In the genomic region with DNA sequence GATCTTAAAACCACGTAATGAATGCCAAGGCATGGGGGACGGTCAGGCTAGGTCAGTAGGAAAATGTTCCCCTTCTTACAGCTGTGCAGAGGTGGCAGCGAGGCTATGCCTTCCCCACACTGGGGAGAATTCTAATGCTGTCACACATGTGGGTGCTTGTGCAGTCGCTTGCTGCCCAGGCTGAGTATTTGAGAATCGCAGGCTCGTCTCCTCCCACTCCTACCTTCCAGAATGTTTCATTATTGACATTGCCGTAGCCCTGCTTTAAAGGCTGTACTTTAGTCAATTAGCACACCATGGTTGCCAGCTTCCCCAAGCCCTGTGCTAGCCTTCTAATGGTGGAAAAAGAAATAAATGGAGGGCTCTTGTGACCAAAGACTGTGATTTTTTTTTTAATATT, we compare ENCODE assay signal across 12 mouse cellular contexts. TPM values are rescaled to one million over a fixed set of nuclear protein-coding genes. Genes with fewer than 3 reads are reported as not detected.
"Had no signal": no experiment of that assay in that cellular context is flagged by ENCODE, and none has a peak within 500 bp of the region (broad histone marks: within the 10 kb centered on the region; RNA-seq: fewer than 3 reads in every experiment).

No protein-coding gene starts in this region.

- H3K4me1 ChIP-seq: intestine, embryonic 15.5 days; liver, embryonic 12.5 days; liver, embryonic 15.5 days had no signal

- H3K27me3 ChIP-seq: intestine, embryonic 15.5 days; liver, embryonic 15.5 days had no signal

- H3K27ac ChIP-seq: intestine, embryonic 15.5 days; liver, embryonic 12.5 days; liver, embryonic 15.5 days; macrophage had no signal

- H3K4me2 ChIP-seq: intestine, embryonic 15.5 days; liver, embryonic 12.5 days; liver, embryonic 15.5 days; midbrain, embryonic 11.5 days had no signal

- H3K9me3 ChIP-seq: intestine, embryonic 15.5 days; liver, embryonic 12.5 days; liver, embryonic 15.5 days had no signal

- H3K9ac ChIP-seq: intestine, embryonic 15.5 days; liver, embryonic 12.5 days; liver, embryonic 15.5 days had no signal

- H3K36me3 ChIP-seq: intestine, embryonic 15.5 days; liver, embryonic 12.5 days; liver, embryonic 15.5 days had no signal

- ATAC-seq: intestine, embryonic 15.5 days; liver, embryonic 12.5 days had no signal

- H3K4me3 ChIP-seq: intestine, embryonic 15.5 days; liver, embryonic 12.5 days; liver, embryonic 15.5 days had no signal

- DNase-seq: kidney, adult 11 months; kidney, adult 9 months; kidney, postnatal 14 days; kidney, postnatal 4 days; midbrain, embryonic 14.5 days; thymus, postnatal 25 days had no signal

RNA-seq across cellular contexts. Expression of a gene that starts 6.4 kb away (rescaled TPM):
- total RNA-seq: megakaryocyte-erythroid progenitor cell, adult 5-6 weeks had no signal
- polyA plus RNA-seq: macrophage had no signal
